Mouse (Mus musculus): ENCODE data around the gene Fgr.

Fgr gene

GRCm38 (mm10) chr4:132959679-132960045, 14.2 kb upstream of the Fgr start:
- no peak for DNase-seq

DNA sequence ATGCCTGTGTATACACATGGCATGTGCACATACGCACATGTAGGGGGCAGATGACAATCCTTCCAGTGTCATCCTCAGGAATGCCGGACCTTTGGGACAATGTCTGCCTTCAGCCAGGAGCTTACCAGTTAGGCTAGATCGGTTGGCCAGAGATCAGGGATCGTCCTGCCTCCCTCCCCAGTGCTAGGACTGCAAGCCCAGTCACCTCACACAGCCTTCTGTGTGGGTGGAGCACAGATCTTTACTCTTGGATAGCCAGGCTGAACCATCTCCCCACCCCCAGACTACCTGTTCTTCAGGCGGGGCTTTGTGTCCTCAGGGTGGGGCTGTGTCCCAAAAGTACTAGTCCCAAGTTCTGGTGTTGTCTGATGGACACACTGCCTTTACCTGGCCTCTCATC, 13.6 kb upstream of the Fgr start:
- DNase-seq, result no peak

DNA sequence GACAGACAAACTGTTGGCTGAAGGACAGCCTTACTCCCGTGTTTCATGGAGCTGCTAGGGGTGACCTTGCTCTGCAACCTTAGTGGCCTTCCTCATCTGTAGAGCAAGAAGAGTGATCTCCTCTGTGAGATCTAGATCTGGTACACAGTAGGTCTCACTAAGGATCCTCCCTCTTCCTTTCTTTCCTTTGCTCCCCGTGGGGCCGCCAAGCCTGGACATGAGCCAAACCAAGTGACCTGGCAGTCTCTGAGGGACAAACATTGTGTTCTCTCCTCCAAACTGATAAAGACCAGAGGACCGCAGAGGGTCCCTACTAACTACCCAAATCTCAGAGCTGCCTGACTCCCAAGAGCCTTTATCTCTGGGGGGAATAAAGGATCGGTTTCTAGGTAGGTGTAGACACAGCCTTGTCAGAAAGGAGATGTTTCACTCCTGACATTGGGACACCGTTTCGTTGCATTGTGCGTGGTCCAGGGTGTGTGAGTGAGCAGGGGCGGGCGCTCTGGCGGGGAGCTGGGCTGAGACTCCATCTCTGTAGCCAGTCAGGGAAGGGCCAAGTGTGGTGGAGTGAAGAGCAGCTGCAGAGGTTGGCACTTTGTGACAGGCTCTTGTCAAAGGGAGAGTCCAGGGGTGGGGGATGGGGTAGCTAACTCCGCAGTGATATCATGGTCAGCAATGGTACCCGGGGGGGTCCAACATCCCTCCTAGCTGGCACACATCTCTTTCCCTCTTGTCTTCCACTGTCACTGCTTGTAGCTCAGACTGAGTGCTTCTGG, 12.8 kb upstream of the Fgr start:
- no peak for DNase-seq

GRCm38 (mm10) chr4:132961866-132962265, 12.0 kb upstream of the Fgr start:
- DNase-seq, result no peak

DNA sequence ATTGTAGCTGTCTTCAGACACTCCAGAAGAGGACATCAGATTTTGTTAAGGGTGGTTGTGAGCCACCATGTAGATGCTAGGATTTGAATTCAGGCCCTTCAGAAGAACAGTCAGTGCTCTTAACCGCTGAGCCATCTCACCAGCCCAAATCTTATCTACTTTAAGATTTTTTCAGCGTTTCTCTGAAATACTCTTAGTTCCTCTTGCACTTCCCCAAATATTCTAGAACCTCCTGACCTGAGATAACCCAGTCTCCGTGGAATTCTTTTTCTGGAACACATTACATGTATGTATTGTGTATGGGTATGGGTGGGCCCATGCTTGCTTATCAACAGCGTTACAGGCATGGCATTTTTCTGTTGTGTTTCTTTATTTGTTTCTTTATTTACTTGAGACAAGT, 11.3 kb upstream of the Fgr start:
- no peak for DNase-seq

- DNase-seq, result no peak
These were observed 10.5 kb upstream of the Fgr start for GRCm38 (mm10) chr4:132963436-132963835.

GRCm38 (mm10) chr4:132964064-132964463, 9.8 kb upstream of the Fgr start:
- no peak for DNase-seq

DNA sequence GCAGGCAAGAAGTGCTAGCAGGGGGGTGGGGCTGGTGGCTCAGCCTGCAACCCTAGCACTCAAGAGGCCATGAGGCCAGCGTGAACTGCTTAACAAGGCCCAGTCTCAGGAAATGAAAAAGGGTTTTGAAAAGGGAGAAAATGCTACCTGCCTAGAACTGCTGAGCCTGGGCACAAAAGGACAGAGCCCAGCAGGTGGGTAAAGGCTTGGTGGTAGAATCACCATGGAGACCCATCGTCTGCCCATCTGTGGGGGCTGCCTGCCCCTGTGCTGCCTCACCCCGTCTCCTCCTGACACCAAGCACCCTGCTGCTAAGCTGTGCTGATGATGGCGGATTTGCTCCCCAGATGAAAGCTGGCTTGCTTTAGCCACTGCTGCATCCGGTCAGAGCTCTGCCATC, 9.4 kb upstream of the Fgr start:
- no peak for DNase-seq

- no peak for DNase-seq
These were observed 5.6 kb upstream of the Fgr start for GRCm38 (mm10) chr4:132968105-132968938.

DNA sequence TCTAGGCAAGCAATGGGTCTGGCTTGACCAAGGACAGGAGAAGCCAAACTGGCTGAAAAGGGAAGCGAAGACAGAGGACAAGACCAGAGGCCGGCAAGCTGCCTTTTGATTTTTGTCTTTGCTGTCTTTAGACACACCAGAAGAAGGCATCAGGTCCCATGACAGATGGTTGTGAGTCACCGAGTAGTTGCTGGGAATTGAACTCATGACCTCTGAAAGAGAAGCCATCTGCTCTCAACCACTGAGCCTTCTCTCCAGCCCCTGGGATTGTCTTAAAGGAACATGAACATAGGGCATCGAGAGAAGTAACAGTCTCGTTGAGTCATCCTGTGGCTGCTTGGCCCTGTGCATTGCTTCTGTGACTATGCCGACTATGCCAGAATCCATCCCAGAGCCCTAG, 2.3 kb upstream of the Fgr start:
- no peak for DNase-seq

DNA sequence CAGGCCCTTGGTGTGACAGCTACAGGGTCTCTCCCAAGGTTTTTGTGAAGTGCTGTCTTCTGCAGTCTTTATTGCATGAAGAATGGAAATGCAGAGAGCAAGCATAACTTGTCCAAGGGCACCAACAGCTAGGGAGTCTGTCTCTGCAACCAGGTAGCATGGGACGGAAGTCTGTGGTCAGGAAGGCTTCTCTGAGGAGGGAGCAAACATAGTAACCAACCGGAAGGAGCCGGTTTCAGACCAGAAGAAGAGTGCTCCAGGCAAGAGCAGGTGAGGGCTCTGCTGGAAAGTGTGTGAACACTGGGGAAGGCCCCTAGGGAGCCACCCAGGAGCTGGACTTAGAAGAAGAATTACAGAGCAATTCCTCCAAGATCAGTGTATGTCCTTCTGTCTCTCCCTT, 1.8 kb upstream of the Fgr start:
- peak; percentile 41 to 42 for DNase-seq

DNA sequence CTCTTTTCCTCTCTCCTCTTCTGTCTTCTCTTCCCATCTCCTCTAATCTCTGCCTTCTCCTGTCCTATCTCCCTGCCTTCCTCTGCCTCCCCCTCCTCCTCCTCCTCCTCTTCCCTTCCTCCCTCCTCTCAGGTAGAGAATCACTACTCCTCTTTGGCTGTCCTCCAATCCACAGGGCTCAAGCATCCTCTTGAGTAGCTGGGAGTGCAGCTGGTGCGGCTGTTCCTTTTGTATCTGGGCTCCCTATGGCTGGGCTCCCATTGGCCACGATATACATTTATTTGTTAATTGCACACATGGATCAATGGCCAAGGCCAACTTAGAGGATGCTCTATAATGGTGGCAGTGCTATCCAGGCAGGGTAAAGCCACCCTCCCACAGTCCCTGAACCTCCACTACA, 1.3 kb upstream of the Fgr start:
- DNase-seq, result no peak

- no peak for DNase-seq
These were observed 709 bp upstream of the Fgr start for GRCm38 (mm10) chr4:132973186-132973585.

GRCm38 (mm10) chr4:132974904-132975303, 1.0 kb downstream of the Fgr start:
- peak; percentile 42 to 50 for DNase-seq

- DNase-seq, result peak in 1 of 2 experiments; percentile 20
These were observed 1.9 kb downstream of the Fgr start for GRCm38 (mm10) chr4:132975791-132976190.

GRCm38 (mm10) chr4:132976729-132977128, 2.8 kb downstream of the Fgr start:
- DNase-seq, result peak; percentile 62 to 64

DNA sequence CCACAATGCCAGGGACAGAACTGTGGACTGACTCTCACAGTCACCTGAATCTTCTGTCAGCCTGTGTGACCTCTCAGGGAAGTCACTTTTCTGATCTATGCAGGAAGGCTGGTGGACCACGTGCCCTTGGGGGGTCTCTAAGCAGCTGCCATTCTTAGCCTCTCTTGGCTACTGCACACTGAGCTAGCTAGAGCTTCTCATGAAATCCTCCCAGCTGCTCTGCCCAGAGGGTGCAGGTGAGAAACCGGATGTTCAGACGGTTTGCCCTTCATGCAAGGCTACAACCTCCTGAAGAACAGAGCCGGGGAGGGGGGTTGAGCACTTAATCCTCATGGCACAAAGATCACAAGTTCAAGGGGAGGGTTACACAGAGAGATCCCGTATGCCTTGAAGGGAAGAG, 3.7 kb downstream of the Fgr start:
- peak; percentile 41 to 53 for DNase-seq

DNA sequence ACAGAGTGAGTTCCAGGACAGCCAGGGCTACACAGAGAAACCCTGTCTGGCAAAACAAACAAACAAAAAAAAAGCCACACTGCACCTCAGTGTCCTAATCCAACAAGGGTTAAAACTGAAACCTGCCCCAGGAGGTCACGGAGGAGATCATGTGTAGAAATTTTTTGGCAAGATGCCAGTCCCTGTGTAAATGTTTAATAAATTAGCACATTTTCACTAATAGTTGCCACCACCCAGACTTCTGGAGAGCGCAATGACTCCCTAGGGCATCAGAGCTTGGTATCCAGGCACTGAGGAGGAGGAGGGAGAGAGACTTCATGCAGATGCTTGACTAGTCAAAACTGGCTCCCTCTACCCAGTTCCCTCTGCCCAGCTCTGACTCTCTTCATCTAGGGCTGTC, 5.3 kb downstream of the Fgr start:
- DNase-seq, result no peak

GRCm38 (mm10) chr4:132981621-132982020, 7.7 kb downstream of the Fgr start:
- DNase-seq, result no peak

DNA sequence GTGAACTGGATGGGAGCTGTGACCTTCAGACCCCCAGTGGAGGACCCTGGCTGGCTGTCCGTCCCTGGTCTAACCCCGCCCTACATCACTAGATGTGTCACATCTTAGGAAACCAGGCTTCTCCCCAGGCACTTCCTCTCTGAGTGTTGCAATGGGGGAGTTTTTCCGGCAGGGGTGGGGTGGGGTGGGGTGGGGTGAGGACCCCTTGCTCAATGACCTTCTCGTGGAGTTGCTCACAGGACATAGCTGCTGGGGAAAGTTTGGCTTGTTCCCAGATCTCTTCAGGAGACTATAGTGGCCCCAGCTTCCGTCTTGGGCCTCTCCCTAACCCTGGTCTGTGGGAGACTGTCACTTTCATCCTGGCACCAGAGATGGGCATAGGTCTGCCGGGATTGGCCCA, 9.1 kb downstream of the Fgr start:
- DNase-seq, result no peak

DNA sequence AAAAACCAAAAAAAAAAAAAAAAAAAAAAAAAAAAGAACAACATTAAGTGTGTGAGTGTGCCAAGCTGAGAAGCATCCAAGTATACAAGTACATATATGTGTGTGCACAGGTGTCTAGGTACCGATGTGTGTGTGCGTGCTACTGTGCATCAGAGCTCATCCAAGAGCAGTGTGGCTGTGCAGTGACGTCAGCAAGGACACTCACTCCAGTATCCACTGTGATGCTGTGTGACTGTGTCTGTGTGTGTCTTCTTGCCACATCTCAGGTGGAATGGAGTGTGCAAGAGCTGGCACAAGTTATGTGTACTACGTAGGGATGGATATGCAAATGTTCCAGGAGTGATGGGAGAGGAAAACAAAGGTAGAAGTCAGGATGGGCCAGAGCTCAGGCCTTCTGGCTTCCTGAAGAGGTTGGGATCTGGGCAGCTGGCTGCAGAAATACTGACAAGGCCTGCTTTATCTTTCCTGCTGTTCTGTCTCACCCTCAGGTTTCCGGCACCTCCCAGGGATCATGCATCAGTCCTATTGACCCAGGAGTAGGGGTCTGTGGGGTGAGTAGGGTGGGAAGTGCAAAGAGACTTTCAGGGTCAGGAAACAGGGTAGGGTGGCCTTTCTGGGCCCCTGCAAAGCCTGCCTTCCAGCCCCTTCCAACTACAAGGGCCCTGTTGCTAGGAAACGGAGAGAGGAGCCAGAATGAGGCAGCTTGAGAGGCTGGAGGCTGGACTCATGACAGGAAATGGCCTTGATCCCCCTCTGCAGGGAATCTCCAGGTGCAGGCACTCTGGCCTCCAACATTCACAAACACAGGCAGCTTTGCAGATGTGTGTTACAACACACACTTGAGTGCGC, 10.0 kb downstream of the Fgr start:
- no peak for DNase-seq

DNA sequence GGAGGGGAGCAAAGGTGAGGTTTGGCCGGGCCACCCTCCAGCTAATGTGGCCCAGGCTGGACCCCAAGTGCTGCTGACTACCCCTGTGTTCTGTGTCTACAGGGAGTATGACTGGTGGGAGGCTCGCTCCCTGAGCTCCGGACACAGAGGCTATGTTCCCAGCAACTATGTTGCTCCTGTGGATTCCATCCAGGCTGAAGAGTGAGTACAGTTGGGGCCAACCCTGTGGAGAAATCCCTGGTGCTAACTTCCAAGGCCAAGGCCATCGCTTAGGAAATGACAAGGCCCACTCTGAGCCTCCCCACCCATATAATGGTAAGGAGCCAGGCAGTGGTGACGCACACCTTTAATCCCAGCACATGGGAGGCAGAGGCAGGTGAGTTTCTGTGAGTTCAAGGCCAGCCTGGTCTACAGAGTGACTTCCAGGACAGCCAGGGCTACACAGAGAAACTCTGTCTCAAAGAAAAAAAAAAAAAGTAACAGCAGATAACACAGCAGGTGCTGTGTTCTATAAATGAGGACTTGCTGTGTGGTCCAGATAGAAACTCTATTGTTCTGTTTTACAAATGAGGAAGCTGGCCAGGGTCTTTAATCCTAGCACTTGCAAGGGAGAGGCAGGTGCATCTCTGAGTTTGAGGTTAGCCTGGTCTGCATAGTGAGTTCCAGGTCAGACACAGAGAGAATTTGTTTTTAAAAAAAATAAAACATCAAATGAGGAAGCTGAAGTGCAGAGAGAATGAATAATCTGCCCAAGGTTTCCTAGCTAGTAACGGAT, 14.9 kb downstream of the Fgr start:
- DNase-seq, result no peak

DNA sequence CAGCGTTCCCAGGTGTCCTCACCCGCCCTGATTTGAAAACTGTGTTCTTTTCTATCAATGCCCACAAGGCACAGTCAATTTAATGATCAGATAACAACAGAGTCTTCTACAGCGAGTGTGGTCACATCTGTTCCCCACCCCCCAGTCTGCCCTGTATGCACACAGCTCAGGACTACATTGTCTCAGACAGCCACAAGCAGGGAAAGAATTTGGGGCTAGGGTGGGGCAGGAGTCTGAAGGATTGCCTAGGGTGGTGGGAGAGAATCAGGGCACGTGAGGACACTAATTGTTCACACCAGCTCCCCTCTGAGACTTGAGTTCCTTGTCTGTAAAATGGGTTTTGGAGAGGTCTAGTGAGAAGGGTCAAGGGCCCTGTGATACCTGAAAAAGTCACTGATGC, 19.7 kb downstream of the Fgr start:
- DNase-seq, result no peak
